Mouse (Mus musculus): ENCODE results near the gene Mrfap1.

Gene Mrfap1

DNA sequence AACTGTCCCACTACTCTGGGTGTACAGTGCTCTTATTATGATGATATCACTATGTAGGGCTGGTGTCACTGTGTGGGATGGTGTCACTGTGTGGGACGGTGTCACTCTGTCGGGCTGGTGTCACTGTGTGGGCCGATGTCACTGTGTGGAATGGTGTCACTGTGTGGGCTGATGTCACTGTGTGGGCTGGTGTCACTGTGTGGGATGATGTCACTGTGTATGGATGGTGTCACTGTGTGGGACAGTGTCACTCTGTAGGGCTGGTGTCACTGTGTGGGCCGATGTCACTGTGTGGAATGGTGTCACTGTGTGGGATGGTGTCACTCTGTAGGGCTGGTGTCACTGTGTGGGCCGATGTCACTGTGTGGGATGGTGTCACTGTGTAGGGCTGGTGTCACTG is 10.5 kb downstream of the Mrfap1 start:
- DNase-seq (ENCODE audit: low spot score in 2 of 2) = no peak

DNA sequence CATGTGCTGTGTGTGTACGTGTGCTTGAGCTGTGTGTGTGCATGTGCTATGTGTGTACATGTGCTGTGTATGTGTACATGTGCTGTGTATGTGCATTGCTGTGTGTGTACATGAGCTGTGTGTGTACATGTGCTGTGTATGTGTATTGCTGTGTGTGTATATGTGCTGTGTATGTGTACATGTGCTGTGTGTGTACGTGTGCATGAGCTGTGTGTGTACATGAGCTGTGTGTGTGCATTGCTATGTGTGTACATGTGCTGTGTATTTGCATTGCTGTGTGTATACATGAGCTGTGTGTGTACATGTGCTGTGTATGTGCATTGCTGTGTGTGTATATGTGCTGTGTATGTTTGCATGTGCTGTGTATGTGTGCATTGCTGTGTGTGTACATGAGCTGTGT is 17.1 kb downstream of the Mrfap1 start:
- no peak for DNase-seq (ENCODE audit: low spot score in 2 of 2)

- DNase-seq (ENCODE audit: low spot score in 2 of 2) = no peak
Observed at GRCm38 (mm10) chr5:36778901-36779300, 17.7 kb downstream of the Mrfap1 start.

- DNase-seq (ENCODE audit: low spot score in 2 of 2) = no peak
Observed at GRCm38 (mm10) chr5:36777186-36777585, 19.4 kb downstream of the Mrfap1 start.

GRCm38 (mm10) chr5:36776021-36776575 is 20.5 kb downstream of the Mrfap1 start:
- no peak for DNase-seq (ENCODE audit: low spot score in 2 of 2)

DNA sequence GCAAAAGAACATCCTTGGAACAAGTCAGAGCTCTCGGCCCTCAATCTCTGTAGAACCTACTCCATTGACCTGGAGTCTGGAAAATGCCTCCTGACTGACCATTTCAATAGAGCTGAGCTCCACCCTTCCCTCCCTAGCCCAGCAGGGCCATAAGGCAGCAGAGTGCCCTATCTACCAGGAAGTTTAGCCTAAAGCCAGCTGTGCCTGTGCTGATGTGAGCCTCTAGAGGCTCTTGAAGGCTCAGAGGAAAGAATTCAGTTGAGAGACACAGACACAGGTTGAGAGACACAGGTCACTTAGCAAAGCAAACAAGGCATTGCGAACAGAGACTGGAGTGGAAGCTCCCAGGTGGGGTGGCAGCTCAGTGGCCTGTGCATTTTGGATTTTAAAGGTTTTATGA is 21.3 kb downstream of the Mrfap1 start:
- no peak for DNase-seq (ENCODE audit: low spot score in 2 of 2)

DNA sequence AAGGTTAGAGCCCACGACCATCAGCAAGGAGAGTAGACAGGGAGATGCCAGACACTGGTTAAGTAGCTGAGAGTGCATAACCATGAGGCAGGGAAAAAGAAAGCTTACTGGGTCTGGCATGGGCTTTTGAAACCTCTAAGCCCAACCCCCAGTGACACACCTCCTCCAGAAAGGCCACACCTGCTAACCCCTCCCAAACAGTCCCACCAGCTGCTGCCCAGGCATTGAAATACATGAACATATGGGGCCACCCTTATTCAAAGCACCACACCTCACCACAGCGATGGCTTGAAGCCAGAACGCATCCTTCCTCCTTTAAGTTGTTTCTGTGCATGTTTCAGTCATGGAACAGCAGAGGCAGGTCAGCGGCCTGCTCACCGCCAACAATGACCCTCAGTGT is 24.0 kb downstream of the Mrfap1 start:
- no peak for DNase-seq (ENCODE audit: low spot score in 2 of 2)

DNA sequence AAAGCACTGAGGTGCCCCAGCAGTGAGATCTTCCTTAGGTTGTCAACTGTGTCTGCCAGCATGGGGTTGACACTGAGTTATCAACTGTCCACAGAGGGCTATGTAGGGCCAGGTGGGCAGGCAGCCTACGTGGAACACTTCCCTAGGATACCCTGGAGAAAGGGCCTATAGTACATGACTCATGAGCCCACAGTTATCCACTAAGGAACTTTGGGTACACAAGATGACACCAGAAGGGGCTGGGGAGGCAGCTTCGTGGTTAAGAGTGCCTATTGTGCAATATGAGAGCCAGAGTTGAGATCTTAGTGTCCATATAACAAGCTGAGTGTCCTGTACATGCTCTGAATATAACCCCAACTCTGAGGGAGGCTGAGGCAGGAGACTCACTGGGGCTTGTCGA is 27.0 kb downstream of the Mrfap1 start:
- no peak for DNase-seq (ENCODE audit: low spot score in 2 of 2)

GRCm38 (mm10) chr5:36766958-36767703 is 29.4 kb downstream of the Mrfap1 start:
- DNase-seq (ENCODE audit: low spot score in 2 of 2) = no peak

DNA sequence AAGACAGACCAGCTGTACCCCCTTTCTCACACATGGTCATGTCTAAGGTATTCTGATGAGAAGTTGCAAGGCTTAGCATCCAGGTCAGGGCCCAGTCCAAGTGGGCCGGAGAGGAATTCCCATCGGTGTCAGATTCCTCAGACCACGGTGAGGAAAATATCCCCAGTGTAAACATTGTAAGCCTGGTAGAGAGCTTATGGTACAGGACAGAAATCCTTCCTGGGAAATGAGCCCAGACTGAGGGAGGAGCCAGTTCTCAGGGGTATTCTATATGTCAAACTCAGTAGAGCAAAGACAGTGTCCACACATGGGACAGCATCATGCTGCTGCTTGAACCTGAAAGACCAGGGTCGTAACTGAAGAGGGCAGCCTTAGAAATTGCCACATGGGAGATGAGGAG is 36.7 kb downstream of the Mrfap1 start:
- DNase-seq (ENCODE audit: low spot score in 2 of 2) = no peak

- no peak for DNase-seq (ENCODE audit: low spot score in 2 of 2)
Observed at GRCm38 (mm10) chr5:36757033-36757432, 39.5 kb downstream of the Mrfap1 start.

DNA sequence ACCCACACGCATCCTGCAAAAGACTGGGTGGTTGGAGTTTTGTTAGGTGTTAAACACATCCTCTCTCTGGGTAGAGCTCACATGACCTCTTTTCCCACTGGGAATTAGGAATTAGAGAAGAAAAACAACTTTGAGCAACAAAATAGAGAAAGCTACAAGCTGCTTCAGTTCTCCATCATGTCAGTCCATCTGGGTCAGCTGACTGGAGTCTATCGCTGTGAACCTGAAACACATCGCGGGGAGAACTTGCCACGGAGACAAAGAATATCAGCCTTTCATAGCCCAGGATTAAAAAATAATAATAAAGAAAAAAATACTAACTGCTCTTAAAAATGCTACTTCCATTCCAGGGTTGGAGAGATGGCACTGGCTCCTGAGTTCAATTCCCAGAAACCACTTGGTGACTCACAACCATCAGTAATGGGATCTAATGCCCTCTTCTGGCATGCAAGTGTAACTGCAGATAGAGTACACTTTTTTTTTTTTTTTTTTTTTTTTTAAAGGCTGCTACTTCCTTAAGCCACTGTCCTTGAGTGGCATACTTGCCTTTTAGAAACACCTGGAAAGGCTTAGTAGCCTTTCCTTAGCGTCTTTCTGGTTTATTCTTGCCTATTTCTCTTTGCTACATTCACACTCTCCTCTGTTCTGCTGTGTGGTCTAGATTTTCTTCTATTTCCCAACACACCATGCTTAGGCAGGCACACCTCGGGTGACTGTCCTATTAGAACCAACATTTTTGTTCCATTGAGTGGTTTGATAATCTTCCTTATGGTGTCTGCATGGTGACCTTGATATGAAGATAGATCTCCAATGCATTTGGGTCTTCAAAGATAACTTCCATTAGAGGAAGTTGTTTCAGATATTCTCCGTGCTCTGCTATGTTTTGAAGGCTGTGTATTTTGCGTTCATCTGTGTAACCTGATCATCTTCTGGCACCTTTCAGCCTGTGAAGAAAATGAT is 46.2 kb downstream of the Mrfap1 start:
- no peak for DNase-seq (ENCODE audit: low spot score in 2 of 2)

DNA sequence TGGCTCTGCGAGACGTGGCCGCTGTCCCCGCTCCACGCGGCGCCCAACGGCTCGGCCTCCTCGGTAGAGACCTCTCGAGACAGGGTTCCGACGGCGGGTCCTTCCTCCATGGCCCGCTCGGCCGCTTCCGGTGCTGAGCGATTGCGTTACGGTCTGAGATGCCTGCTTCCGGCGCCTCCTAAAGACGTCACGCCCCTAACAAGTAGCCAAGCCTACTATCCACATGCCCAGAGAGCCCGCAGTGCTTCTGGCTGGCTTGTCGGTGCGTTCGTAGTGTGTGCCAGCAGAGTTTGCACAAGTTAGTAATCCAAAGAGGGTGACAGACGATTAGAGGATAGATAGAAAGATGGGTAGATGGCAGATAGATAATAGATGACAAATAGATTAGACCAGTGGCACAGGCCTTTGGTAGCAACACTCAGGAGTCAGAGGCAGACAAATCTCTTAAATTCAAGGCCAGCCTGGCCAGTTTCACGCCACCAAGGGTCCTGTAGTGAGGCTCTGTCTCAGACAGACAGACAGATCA is 48.0 kb downstream of the Mrfap1 start, which contains the start of gene Bloc1s4:
TSS of gene Bloc1s4 (minus strand) at position 115 of the 526 bp plus-strand sequence.
- peak; percentile 86 to 93 for DNase-seq (ENCODE audit: low spot score in 2 of 2)

DNA sequence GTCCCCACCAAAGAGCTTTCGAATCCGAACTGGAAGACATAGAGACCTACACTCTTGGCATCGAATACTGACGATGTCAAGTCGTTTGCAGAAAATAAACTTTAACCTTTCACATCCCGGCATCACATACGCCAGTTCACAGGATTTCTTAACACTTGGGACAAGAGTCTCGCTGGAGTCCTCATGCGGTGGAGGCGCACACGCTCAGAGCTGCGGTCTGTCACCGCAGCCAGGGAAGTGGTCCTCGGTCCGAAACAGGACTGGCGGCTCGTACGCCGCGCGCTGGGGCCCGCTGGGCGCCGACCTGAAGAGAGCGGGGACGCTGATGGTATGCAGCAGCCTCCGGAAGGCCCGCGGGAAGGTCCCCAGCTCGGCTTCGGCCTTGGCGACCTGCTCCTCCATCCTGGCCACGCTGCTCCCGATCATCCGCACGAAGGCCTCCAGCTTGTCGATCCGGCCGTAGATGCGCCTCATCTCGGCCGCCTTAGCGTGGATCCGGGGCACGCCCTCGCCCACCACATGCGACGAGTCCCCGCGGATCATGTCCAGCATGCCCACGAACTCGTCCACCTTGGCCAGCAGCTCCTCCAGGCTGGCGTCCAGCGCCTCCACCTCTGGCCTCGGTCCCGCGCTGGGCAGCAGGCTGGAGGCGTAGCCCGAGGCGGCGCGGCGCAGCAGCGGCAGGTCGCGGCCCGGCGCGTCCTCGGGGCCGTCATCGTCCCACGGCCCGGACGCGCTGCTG is 48.6 kb downstream of the Mrfap1 start:
- no peak for DNase-seq (ENCODE audit: low spot score in 2 of 2)

- DNase-seq (ENCODE audit: low spot score in 2 of 2) = no peak
Observed at GRCm38 (mm10) chr5:36747071-36747470, 49.5 kb downstream of the Mrfap1 start.
